Comparison of ENCODE assay signal across 8 mouse cellular contexts in the genomic region with DNA sequence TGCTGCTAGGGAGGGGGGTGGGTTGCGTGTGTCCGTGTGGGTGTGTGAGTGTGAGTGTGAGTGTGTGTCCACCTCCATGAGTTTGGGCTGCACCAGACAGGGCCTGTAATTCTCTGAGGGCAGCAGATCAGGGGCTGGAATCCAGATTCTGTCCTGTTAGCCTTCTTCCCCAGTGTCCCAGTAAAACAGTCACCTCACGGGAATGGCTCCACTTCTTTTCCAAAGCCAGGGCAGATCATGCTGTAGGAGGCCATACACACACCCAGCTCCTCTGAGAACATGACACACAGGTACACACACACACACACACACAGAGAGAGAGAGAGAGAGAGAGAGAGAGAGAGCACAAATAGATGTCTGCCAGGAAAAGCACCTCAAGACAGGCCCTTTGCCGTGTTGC. TPM values are rescaled to one million over a fixed set of nuclear protein-coding genes. Genes with fewer than 3 reads are reported as not detected.
DNase-seq lines count a peak whose midpoint lies in the region; ATAC-seq and TF ChIP-seq lines count a peak whose summit lies in the region.

No protein-coding gene starts in this region.

- H3K4me3 ChIP-seq in heart, embryonic 16.5 days (ENCODE audit: low read length) = peak overlapping the region; percentile 51
- H3K4me3 ChIP-seq in cortical plate, adult 2 months (ENCODE audit: insufficient read depth, low read length) = peak overlapping the region; percentile 72
- H3K4me3 ChIP-seq in hindbrain, embryonic 12.5 days = peak overlapping the region; percentile 51
- H3K4me3 ChIP-seq in midbrain, embryonic 12.5 days = peak overlapping the region; percentile 57

- peak overlapping the region; percentile 74 for H3K4me2 ChIP-seq in heart, embryonic 16.5 days (ENCODE audit: low read depth, low read length)
- H3K4me2 ChIP-seq in hindbrain, embryonic 12.5 days (replicated peaks) = peak overlapping the region; percentile 96
- peak overlapping the region; percentile 91 for H3K4me2 ChIP-seq in midbrain, embryonic 12.5 days (replicated peaks)

- peak overlapping the region; percentile 74; the same call in 1 of the 2 replicates for H3K27ac ChIP-seq in heart, embryonic 16.5 days (ENCODE audit: low read length)
- H3K27ac ChIP-seq in cortical plate, adult 2 months (ENCODE audit: insufficient read depth, low read length) = peak overlapping the region; percentile 56; the same call in 1 of the 2 replicates
- H3K27ac ChIP-seq in hindbrain, embryonic 12.5 days = no peak overlapping the region
- no peak overlapping the region for H3K27ac ChIP-seq in midbrain, embryonic 12.5 days (replicated peaks)

- no peak for ATAC-seq in heart, embryonic 16.5 days (replicated peaks; ENCODE audit: extremely low read depth, insufficient read depth, low FRiP score)
- ATAC-seq in hindbrain, embryonic 12.5 days (ENCODE audit: low FRiP score) = no peak
- no peak for ATAC-seq in midbrain, embryonic 12.5 days (ENCODE audit: low FRiP score, low read depth)

- H3K9me3 ChIP-seq in heart, embryonic 16.5 days (replicated peaks; ENCODE audit: control insufficient read depth, low read length) = no peaks in the 10 kb centered on the region
- H3K9me3 ChIP-seq in hindbrain, embryonic 12.5 days (replicated peaks) = no peaks in the 10 kb centered on the region
- no peaks in the 10 kb centered on the region for H3K9me3 ChIP-seq in midbrain, embryonic 12.5 days

- no peak for TF ChIP-seq POLR2A in cortical plate, adult 2 months (IDR thresholded peaks at IDR 0.05; ENCODE audit: extremely low read depth, insufficient read depth, low read length)

- H3K36me3 ChIP-seq in heart, embryonic 16.5 days (ENCODE audit: control insufficient read depth, insufficient read depth) = no peaks in the 10 kb centered on the region
- no peaks in the 10 kb centered on the region for H3K36me3 ChIP-seq in hindbrain, embryonic 12.5 days
- no peaks in the 10 kb centered on the region for H3K36me3 ChIP-seq in midbrain, embryonic 12.5 days

- peak overlapping the region; percentile 79 for H3K9ac ChIP-seq in heart, embryonic 16.5 days (ENCODE audit: low read length)
- H3K9ac ChIP-seq in hindbrain, embryonic 12.5 days = peak overlapping the region; percentile 68; the same call in 1 of the 2 replicates
- H3K9ac ChIP-seq in midbrain, embryonic 12.5 days (replicated peaks) = peak overlapping the region; percentile 70; the same call in 1 of the 2 replicates

- WGBS in heart, embryonic 16.5 days = 33% methylated on average over 4 of the region's 4 CpGs
- 45% methylated on average over 4 of the region's 4 CpGs for WGBS in hindbrain, embryonic 12.5 days
- 61% methylated on average over 4 of the region's 4 CpGs for WGBS in midbrain, embryonic 12.5 days

- H3K4me1 ChIP-seq in heart, embryonic 16.5 days (ENCODE audit: control insufficient read depth, insufficient read depth, low read length) = peaks cover 57% of the 10 kb centered on the region
- peaks cover 9% of the 10 kb centered on the region for H3K4me1 ChIP-seq in cortical plate, adult 2 months (ENCODE audit: control insufficient read depth, insufficient read depth, low read length)
- peaks cover 12% of the 10 kb centered on the region for H3K4me1 ChIP-seq in hindbrain, embryonic 12.5 days
- peaks cover 16% of the 10 kb centered on the region for H3K4me1 ChIP-seq in midbrain, embryonic 12.5 days

- no peak for DNase-seq in heart, postnatal 4 days
- no peak for DNase-seq in c-Kit-positive CD71-positive TER-119-positive erythroid progenitor cells, embryonic 14.5 days (ENCODE audit: low spot score)
- DNase-seq in frontal cortex, postnatal 14 days (ENCODE audit: low spot score in 2 of 2) = no peak
- DNase-seq in cerebellum, adult 11 months = no peak

- H3K27me3 ChIP-seq in heart, embryonic 16.5 days (ENCODE audit: control insufficient read depth, insufficient read depth, low read length) = peaks cover 15% of the 10 kb centered on the region
- peaks cover 53% of the 10 kb centered on the region for H3K27me3 ChIP-seq in hindbrain, embryonic 12.5 days
- H3K27me3 ChIP-seq in midbrain, embryonic 12.5 days = peaks cover 67% of the 10 kb centered on the region

- no peak for TF ChIP-seq CTCF in cortical plate, adult 2 months (IDR thresholded peaks at IDR 0.05; ENCODE audit: extremely low read depth, insufficient read depth, low read length)

RNA-seq across cellular contexts. Expression of a gene that starts 1.1 kb away (rescaled TPM):
- 15.3 and 19.2 TPM in 2 replicates for polyA plus RNA-seq in heart, embryonic 16.5 days (2015; fragmentation: Nextera tagmentation; extraction: Ambion mirVana)
- total RNA-seq in heart, postnatal 4 days (2021) = 100 to 1,000 TPM; 145 TPM
- 18.5 and 20.0 TPM in 2 replicates for polyA plus RNA-seq in cortical plate, adult 2 months (2012; rRNA removed)
- 1.5 and 1.6 TPM in 2 replicates for polyA plus RNA-seq in hindbrain, embryonic 12.5 days (2016; fragmentation: Nextera tagmentation; extraction: Ambion mirVana)
- polyA plus RNA-seq in midbrain, embryonic 12.5 days (2016; fragmentation: Nextera tagmentation; extraction: Ambion mirVana) = 0.82 and 1.3 TPM in 2 replicates

RNA-seq across cellular contexts. Expression of a gene that starts 43.4 kb away (rescaled TPM):
- polyA plus RNA-seq in heart, embryonic 16.5 days (2015; fragmentation: Nextera tagmentation; extraction: Ambion mirVana) = not detected in 2 replicates
- not detected for total RNA-seq in heart, postnatal 4 days (2021)
- polyA plus RNA-seq in cortical plate, adult 2 months (2012; rRNA removed) = not detected in 2 replicates
- polyA plus RNA-seq in hindbrain, embryonic 12.5 days (2016; fragmentation: Nextera tagmentation; extraction: Ambion mirVana) = not detected in 2 replicates
- polyA plus RNA-seq in midbrain, embryonic 12.5 days (2016; fragmentation: Nextera tagmentation; extraction: Ambion mirVana) = not detected in 2 replicates

RNA-seq across cellular contexts. Expression of a gene that starts 58.7 kb away (rescaled TPM):
- polyA plus RNA-seq in heart, embryonic 16.5 days (2015; fragmentation: Nextera tagmentation; extraction: Ambion mirVana) = 25.6 and 25.7 TPM in 2 replicates
- total RNA-seq in heart, postnatal 4 days (2021) = 10 to 100 TPM; 35.1 to 38.5 TPM
- 57.8 and 60.0 TPM in 2 replicates for polyA plus RNA-seq in cortical plate, adult 2 months (2012; rRNA removed)
- 28.2 and 29.3 TPM in 2 replicates for polyA plus RNA-seq in hindbrain, embryonic 12.5 days (2016; fragmentation: Nextera tagmentation; extraction: Ambion mirVana)
- 25.4 and 29.1 TPM in 2 replicates for polyA plus RNA-seq in midbrain, embryonic 12.5 days (2016; fragmentation: Nextera tagmentation; extraction: Ambion mirVana)

Comparison
In these comparisons a context has a peak if more than half of its experiments do, and no peak if none do; other contexts are left out.
1. H3K27ac ChIP-seq: peak in heart, embryonic 16.5 days (single experiment) and cortical plate, adult 2 months (single experiment); none in hindbrain, embryonic 12.5 days (single experiment) and midbrain, embryonic 12.5 days (single experiment).
2. Peak in every context shown above with its lines, with median percentiles within 50 percentile points of each other: H3K4me2 ChIP-seq, H3K4me3 ChIP-seq and H3K9ac ChIP-seq.